Mouse (Mus musculus): ENCODE results near the gene Git2.

Gene Git2

GRCm38 (mm10) chr5:114796299-114797012, 21.1 kb upstream of the Git2 start:
- peak; percentile 61 to 70 for DNase-seq

- peak in 1 of 2 experiments; percentile 20 for DNase-seq
These were observed 20.3 kb upstream of the Git2 start for GRCm38 (mm10) chr5:114795653-114796052.

GRCm38 (mm10) chr5:114795231-114795630, 19.9 kb upstream of the Git2 start:
- DNase-seq: peak; percentile 78 to 82

- DNase-seq: peak; percentile 72 to 73
These were observed 19.3 kb upstream of the Git2 start for GRCm38 (mm10) chr5:114794609-114795008.

GRCm38 (mm10) chr5:114793317-114793716, 18.0 kb upstream of the Git2 start:
- peak in 1 of 2 experiments; percentile 39 for DNase-seq

GRCm38 (mm10) chr5:114785196-114785595, 9.9 kb upstream of the Git2 start:
- no peak for DNase-seq

- DNase-seq: no peak
These were observed 9.4 kb upstream of the Git2 start for GRCm38 (mm10) chr5:114784622-114785165.

- no peak for DNase-seq
These were observed 8.3 kb upstream of the Git2 start for GRCm38 (mm10) chr5:114783405-114784163.

- DNase-seq: no peak
These were observed 7.7 kb upstream of the Git2 start for GRCm38 (mm10) chr5:114782991-114783390.

GRCm38 (mm10) chr5:114780912-114781311, 5.6 kb upstream of the Git2 start:
- no peak for DNase-seq

- no peak for DNase-seq
These were observed 4.7 kb upstream of the Git2 start for GRCm38 (mm10) chr5:114779956-114780489.

- DNase-seq: no peak
These were observed 857 bp upstream of the Git2 start for GRCm38 (mm10) chr5:114776174-114776573.

- peak; percentile 94 for DNase-seq
These were observed 790 bp downstream of the Git2 start, which contains the start of gene Ankrd13a for GRCm38 (mm10) chr5:114774403-114775051. Ankrd13a (plus strand) TSS chr5:114774677.

- no peak for DNase-seq
These were observed 1.5 kb downstream of the Git2 start for GRCm38 (mm10) chr5:114773780-114774179.

GRCm38 (mm10) chr5:114773211-114773710, 2.1 kb downstream of the Git2 start:
- peak; percentile 98 to 99 for DNase-seq

- DNase-seq: peak; percentile 71 to 77
These were observed 2.7 kb downstream of the Git2 start for GRCm38 (mm10) chr5:114772456-114773203.

- DNase-seq: no peak
These were observed 3.5 kb downstream of the Git2 start for GRCm38 (mm10) chr5:114771796-114772195.

GRCm38 (mm10) chr5:114769786-114770185, 5.5 kb downstream of the Git2 start:
- DNase-seq: peak in 1 of 2 experiments; percentile 26

- peak in 1 of 2 experiments; percentile 42 for DNase-seq
These were observed 8.1 kb downstream of the Git2 start for GRCm38 (mm10) chr5:114767185-114767584.

- peak in 1 of 2 experiments; percentile 49 for DNase-seq
These were observed 8.6 kb downstream of the Git2 start for GRCm38 (mm10) chr5:114766686-114767085.

GRCm38 (mm10) chr5:114764812-114765735, 10.2 kb downstream of the Git2 start:
- peak; percentile 84 to 87 for DNase-seq
